Mouse (Mus musculus): ENCODE data around the gene Etfdh. TPM values are rescaled to one million over a fixed set of nuclear protein-coding genes. Genes with fewer than 3 reads are reported as not detected.
A peak's percentile ranks its signal among the peaks of the same experiment; 100 is the strongest.

Etfdh gene
- polyA plus RNA-seq, 1 experiment from 2014 or later, result 56.5 TPM

DNA sequence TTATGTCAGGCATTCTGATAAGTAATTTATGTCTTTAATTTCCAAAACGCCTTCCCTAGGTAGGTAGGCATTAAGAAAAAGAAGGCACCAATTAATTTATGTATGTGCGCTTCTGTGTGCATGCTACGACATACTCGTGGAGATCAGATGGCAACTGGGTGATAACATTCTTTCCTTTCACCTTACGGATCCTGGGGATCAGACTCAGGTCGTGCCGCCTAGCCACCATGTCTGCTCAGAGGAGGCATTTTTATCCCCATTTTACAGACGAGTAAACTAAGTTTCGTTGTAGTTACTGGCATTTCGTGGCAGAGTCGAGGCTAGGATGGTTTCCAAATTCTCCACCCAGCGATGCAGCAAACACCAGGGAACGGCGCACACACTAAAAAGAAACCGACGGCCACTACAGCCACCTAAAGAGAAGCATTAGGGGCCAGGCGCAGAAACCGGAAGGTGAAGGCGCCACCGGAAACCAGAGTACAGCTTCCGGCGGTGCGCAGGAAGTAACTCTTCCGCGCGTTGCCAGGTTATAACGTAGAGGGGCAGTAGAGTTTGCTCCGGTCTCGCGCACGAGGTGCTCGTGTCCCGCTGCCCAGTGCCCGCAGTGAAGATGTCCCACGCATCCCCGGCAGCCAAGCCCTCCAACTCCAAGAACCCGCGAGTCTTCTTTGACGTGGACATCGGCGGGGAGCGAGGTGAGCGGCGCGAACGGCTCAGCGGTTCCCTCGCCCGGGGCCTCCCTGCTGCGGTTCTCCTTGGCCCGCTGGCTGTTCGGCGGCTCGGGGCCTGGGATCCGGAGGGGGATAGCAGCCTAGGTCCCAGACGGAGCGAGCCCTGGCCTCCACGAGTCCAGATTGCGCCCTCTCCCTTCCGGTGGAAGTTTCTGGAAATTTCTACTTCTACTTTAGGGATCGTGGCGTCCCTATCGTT lies 38.2 kb downstream of the Etfdh start, which contains the start of gene Ppid:
Gene Ppid (plus strand): TSS at position 480 of the 930 bp plus-strand sequence.
- Histone ChIP-seq H3K36me3 (replicated peaks; ENCODE audit: control insufficient read depth, insufficient read depth, low read depth, low read length) (no peaks in the 10 kb centered on the region), H3K27ac (replicated peaks; ENCODE audit: low read depth, low read length) (peak within 1 kb of the TSS; percentile 81), H3K4me2 (ENCODE audit: low read depth, low read length) (peak within 1 kb of the TSS; percentile 59), H3K9ac (replicated peaks; ENCODE audit: low read length) (peak within 1 kb of the TSS; percentile 89), H3K9me3 (replicated peaks; ENCODE audit: control insufficient read depth, low read length) (no peaks in the 10 kb centered on the region), H3K4me1 (ENCODE audit: control insufficient read depth, insufficient read depth, low read length) (no peaks in the 10 kb centered on the region), H3K27me3 (ENCODE audit: control insufficient read depth, insufficient read depth, low read length) (no peaks in the 10 kb centered on the region), H3K4me3 (ENCODE audit: low read depth, low read length) (peak within 1 kb of the TSS; percentile 80)
- DNase-seq (ENCODE audit: low spot score) (peak; percentile 90), ATAC-seq (replicated peaks; ENCODE audit: insufficient number of reproducible peaks, low FRiP score, low TSS enrichment, low read depth) (peak; percentile 83)
- WGBS, result 3% methylated on average over 63 of the region's 63 CpGs

DNA sequence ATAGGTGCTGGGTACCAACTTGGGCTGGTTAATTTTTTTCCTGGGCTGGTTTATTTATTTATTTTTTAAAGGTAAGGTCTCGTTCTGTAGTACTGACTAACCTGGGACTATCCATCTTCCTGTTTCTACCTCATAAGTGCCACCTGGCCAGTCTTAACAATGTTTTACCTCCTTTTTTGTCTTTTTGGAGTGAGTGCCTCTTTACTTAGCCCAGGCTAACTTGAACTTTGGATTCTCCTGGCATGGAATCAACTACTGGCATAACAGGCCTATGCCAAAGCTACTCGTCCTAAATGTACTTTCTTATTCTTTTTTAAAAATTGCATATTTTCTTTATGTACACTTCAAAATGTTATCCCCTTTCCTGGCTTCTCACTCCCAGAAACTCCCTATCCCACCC lies 39.6 kb downstream of the Etfdh start:
- H3K27ac ChIP-seq (replicated peaks; ENCODE audit: low read depth, low read length), result no peak overlapping the region
- H3K27me3 ChIP-seq (ENCODE audit: control insufficient read depth, insufficient read depth, low read length), result no peaks in the 10 kb centered on the region
- no peak overlapping the region for H3K4me3 ChIP-seq (ENCODE audit: low read depth, low read length)
- H3K9ac ChIP-seq (replicated peaks; ENCODE audit: low read length), result no peak overlapping the region
- ATAC-seq (replicated peaks; ENCODE audit: insufficient number of reproducible peaks, low FRiP score, low TSS enrichment, low read depth) (no peak), DNase-seq (ENCODE audit: low spot score) (no peak)
- no peaks in the 10 kb centered on the region for H3K36me3 ChIP-seq (replicated peaks; ENCODE audit: control insufficient read depth, insufficient read depth, low read depth, low read length)
- no peaks in the 10 kb centered on the region for H3K4me1 ChIP-seq (ENCODE audit: control insufficient read depth, insufficient read depth, low read length)
- H3K4me2 ChIP-seq (ENCODE audit: low read depth, low read length), result no peak overlapping the region
- H3K9me3 ChIP-seq (replicated peaks; ENCODE audit: control insufficient read depth, low read length), result no peaks in the 10 kb centered on the region
- WGBS, result 78% methylated on average over 2 of the region's 2 CpGs

DNA sequence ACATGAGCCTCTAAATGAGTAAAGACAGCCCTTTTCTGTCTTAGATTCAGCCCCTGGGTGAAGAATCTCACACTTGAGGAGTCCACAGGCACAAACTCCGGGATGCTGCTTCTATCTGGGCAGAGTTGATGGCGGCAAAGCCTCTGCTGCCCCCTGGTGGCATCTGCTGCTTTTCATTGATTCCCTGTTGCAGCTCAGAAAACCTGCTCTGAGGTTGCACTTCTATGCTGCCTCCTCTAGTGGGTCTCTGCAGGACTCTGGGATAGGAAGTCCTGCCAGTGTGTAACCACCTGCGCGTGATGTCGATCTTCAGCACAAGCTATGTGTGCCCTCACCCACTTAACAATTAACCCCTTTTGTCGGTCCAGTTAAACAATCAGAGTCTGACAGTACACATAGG lies 42.5 kb downstream of the Etfdh start:
- ATAC-seq (replicated peaks; ENCODE audit: insufficient number of reproducible peaks, low FRiP score, low TSS enrichment, low read depth), result peak; percentile 66; the same call in 1 of the 2 replicates
- 6% methylated on average over 6 of the region's 6 CpGs for WGBS
- peak; percentile 94 for DNase-seq (ENCODE audit: low spot score)
- H3K9ac ChIP-seq (replicated peaks; ENCODE audit: low read length), result no peak overlapping the region
- no peak overlapping the region for H3K4me3 ChIP-seq (ENCODE audit: low read depth, low read length)
- no peaks in the 10 kb centered on the region for H3K27me3 ChIP-seq (ENCODE audit: control insufficient read depth, insufficient read depth, low read length)
- no peaks in the 10 kb centered on the region for H3K36me3 ChIP-seq (replicated peaks; ENCODE audit: control insufficient read depth, insufficient read depth, low read depth, low read length)
- no peak overlapping the region for H3K27ac ChIP-seq (replicated peaks; ENCODE audit: low read depth, low read length)
- no peaks in the 10 kb centered on the region for H3K4me1 ChIP-seq (ENCODE audit: control insufficient read depth, insufficient read depth, low read length)
- H3K9me3 ChIP-seq (replicated peaks; ENCODE audit: control insufficient read depth, low read length), result no peaks in the 10 kb centered on the region
- no peak overlapping the region for H3K4me2 ChIP-seq (ENCODE audit: low read depth, low read length)

DNA sequence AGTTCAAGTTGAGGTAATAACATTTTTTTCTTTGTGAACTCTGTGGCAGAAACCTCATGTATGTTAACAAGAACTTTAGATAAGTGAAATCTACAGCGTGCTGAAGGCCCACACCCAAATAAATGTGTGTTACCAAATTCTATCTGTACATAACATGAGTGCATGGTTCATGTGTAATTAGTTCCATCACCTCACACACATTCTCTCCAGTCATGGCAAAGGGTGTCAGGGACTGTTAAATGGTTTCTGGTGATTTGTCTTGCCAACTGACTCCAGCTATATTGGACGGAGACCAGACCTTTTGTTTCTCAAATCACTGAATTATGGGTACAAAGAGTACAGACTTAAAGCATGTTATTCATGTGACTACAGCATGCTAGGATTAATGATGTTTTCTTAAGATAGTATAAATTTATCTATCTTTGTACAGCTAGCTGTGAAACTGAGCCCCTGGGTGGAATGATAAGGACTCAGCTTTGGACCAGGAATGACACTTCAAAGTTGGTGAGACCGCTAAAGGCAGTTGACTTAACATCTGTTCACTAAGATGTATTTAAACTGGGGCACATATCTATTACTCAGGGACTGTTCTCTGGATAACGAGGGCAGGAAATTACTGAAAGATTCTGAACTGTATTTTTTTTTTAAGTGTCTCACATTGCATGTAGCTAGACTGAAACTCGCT lies 49.3 kb downstream of the Etfdh start:
- ATAC-seq (replicated peaks; ENCODE audit: insufficient number of reproducible peaks, low FRiP score, low TSS enrichment, low read depth), result no peak
- Histone ChIP-seq H3K4me3 (ENCODE audit: low read depth, low read length) (no peak overlapping the region), H3K27me3 (ENCODE audit: control insufficient read depth, insufficient read depth, low read length) (no peaks in the 10 kb centered on the region), H3K27ac (replicated peaks; ENCODE audit: low read depth, low read length) (no peak overlapping the region), H3K4me2 (ENCODE audit: low read depth, low read length) (no peak overlapping the region), H3K36me3 (replicated peaks; ENCODE audit: control insufficient read depth, insufficient read depth, low read depth, low read length) (no peaks in the 10 kb centered on the region), H3K9me3 (replicated peaks; ENCODE audit: control insufficient read depth, low read length) (no peaks in the 10 kb centered on the region), H3K4me1 (ENCODE audit: control insufficient read depth, insufficient read depth, low read length) (no peaks in the 10 kb centered on the region), H3K9ac (replicated peaks; ENCODE audit: low read length) (no peak overlapping the region)
- WGBS, result 79% methylated on average over 5 of the region's 5 CpGs
- no peak for DNase-seq (ENCODE audit: low spot score)

DNA sequence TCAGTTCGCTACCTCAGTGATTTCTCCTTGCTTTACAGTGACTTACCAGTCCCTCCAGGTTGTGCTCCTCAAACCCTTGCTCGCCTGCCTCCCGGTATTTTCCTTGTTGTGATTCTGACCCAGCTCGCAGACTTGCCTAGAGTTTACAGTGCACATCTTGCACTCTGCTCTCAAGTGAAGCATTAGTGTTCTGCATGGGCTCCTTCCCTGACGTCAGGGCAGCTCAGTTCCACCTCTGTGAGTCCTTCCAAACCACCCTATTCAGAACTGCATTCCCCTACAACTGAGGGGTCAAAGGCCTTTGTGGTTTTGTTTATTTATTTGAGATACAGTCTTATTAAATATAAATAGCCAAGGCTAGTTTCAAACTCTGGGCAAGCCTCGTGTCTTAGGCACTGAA lies 51.1 kb downstream of the Etfdh start:
- 73% methylated on average over 6 of the region's 6 CpGs for WGBS
- DNase-seq (ENCODE audit: low spot score) (no peak), ATAC-seq (replicated peaks; ENCODE audit: insufficient number of reproducible peaks, low FRiP score, low TSS enrichment, low read depth) (no peak)
- no peak overlapping the region for H3K4me2 ChIP-seq (ENCODE audit: low read depth, low read length)
- no peaks in the 10 kb centered on the region for H3K4me1 ChIP-seq (ENCODE audit: control insufficient read depth, insufficient read depth, low read length)
- no peak overlapping the region for H3K27ac ChIP-seq (replicated peaks; ENCODE audit: low read depth, low read length)
- H3K9me3 ChIP-seq (replicated peaks; ENCODE audit: control insufficient read depth, low read length), result no peaks in the 10 kb centered on the region
- no peaks in the 10 kb centered on the region for H3K27me3 ChIP-seq (ENCODE audit: control insufficient read depth, insufficient read depth, low read length)
- H3K4me3 ChIP-seq (ENCODE audit: low read depth, low read length), result no peak overlapping the region
- H3K9ac ChIP-seq (replicated peaks; ENCODE audit: low read length), result no peak overlapping the region
- no peaks in the 10 kb centered on the region for H3K36me3 ChIP-seq (replicated peaks; ENCODE audit: control insufficient read depth, insufficient read depth, low read depth, low read length)

DNA sequence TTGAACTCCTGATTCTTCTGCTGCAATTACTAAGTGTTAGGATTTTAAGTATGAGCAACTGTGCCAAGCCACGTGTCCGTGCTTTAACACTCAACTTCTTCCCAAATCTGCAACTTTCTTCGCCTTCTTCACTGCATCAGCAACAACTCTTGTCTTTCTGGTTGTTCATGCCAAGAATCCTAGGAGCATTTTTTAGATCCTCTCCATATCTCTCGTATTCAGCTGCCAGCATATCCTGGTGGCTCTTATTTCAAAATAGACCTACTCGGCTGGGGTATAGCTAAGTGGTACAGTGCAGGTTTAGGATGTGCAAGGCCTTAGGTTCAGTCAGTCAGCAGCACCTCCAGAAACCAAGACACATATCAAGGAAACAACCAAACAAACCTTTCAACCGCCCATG lies 51.7 kb downstream of the Etfdh start:
- DNase-seq (ENCODE audit: low spot score) (no peak), ATAC-seq (replicated peaks; ENCODE audit: insufficient number of reproducible peaks, low FRiP score, low TSS enrichment, low read depth) (no peak)
- no peaks in the 10 kb centered on the region for H3K4me1 ChIP-seq (ENCODE audit: control insufficient read depth, insufficient read depth, low read length)
- no peaks in the 10 kb centered on the region for H3K9me3 ChIP-seq (replicated peaks; ENCODE audit: control insufficient read depth, low read length)
- H3K4me2 ChIP-seq (ENCODE audit: low read depth, low read length), result no peak overlapping the region
- WGBS, result 88% methylated on average over 6 of the region's 6 CpGs
- no peak overlapping the region for H3K4me3 ChIP-seq (ENCODE audit: low read depth, low read length)
- H3K27me3 ChIP-seq (ENCODE audit: control insufficient read depth, insufficient read depth, low read length), result no peaks in the 10 kb centered on the region
- H3K27ac ChIP-seq (replicated peaks; ENCODE audit: low read depth, low read length), result no peak overlapping the region
- no peaks in the 10 kb centered on the region for H3K36me3 ChIP-seq (replicated peaks; ENCODE audit: control insufficient read depth, insufficient read depth, low read depth, low read length)
- no peak overlapping the region for H3K9ac ChIP-seq (replicated peaks; ENCODE audit: low read length)

DNA sequence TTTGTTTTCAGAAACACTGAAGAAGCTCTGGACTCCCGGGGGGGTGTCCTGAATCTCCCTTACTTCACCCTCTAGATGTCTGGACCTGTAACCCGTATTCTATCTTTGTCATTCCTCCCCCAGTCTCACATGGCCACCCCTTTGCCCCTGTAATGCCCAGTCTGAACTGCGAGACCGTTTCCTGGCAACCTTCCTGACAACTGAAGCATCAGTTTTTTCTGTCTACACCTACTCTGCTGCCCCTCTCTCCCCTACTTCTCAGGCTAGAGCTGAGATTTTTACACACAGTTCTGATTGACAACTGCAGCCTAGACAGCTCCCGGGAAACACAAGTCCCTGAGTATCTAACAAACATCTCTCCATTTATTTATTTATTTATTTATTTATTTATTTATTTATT lies 52.4 kb downstream of the Etfdh start:
- Histone ChIP-seq H3K27me3 (ENCODE audit: control insufficient read depth, insufficient read depth, low read length) (no peaks in the 10 kb centered on the region), H3K9ac (replicated peaks; ENCODE audit: low read length) (no peak overlapping the region), H3K36me3 (replicated peaks; ENCODE audit: control insufficient read depth, insufficient read depth, low read depth, low read length) (no peaks in the 10 kb centered on the region), H3K27ac (replicated peaks; ENCODE audit: low read depth, low read length) (no peak overlapping the region), H3K4me3 (ENCODE audit: low read depth, low read length) (no peak overlapping the region), H3K4me2 (ENCODE audit: low read depth, low read length) (no peak overlapping the region), H3K4me1 (ENCODE audit: control insufficient read depth, insufficient read depth, low read length) (no peaks in the 10 kb centered on the region), H3K9me3 (replicated peaks; ENCODE audit: control insufficient read depth, low read length) (no peaks in the 10 kb centered on the region)
- ATAC-seq (replicated peaks; ENCODE audit: insufficient number of reproducible peaks, low FRiP score, low TSS enrichment, low read depth) (0 out of 2 replicates have a peak, but pooled peaks have one; percentile 22), DNase-seq (ENCODE audit: low spot score) (no peak)
- 33% methylated on average over 5 of the region's 5 CpGs for WGBS

DNA sequence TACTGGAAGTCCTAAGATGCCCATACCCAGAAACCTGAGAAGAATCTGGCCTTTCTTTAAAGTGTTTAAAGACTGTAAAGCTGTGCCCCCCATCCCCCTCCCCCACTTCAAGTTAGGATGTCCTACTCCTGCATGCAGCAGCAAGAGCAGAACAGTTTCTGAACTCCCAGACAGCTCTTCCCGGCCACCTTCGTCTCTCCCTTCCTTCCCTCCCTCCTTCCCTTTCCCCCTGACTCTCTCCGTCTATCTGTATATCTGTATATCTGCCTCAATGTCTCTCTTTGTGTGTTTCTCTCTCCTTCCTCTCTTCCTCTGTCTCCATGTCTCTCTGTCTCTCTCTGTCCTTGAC lies 52.9 kb downstream of the Etfdh start:
- DNase-seq (ENCODE audit: low spot score) (no peak), ATAC-seq (replicated peaks; ENCODE audit: insufficient number of reproducible peaks, low FRiP score, low TSS enrichment, low read depth) (0 out of 2 replicates have a peak, but pooled peaks have one; percentile 39)
- no peak overlapping the region for H3K4me2 ChIP-seq (ENCODE audit: low read depth, low read length)
- no peaks in the 10 kb centered on the region for H3K4me1 ChIP-seq (ENCODE audit: control insufficient read depth, insufficient read depth, low read length)
- H3K9ac ChIP-seq (replicated peaks; ENCODE audit: low read length), result no peak overlapping the region
- 15% methylated on average over 3 of the region's 3 CpGs for WGBS
- H3K27ac ChIP-seq (replicated peaks; ENCODE audit: low read depth, low read length), result no peak overlapping the region
- H3K9me3 ChIP-seq (replicated peaks; ENCODE audit: control insufficient read depth, low read length), result no peaks in the 10 kb centered on the region
- no peaks in the 10 kb centered on the region for H3K36me3 ChIP-seq (replicated peaks; ENCODE audit: control insufficient read depth, insufficient read depth, low read depth, low read length)
- H3K4me3 ChIP-seq (ENCODE audit: low read depth, low read length), result no peak overlapping the region
- no peaks in the 10 kb centered on the region for H3K27me3 ChIP-seq (ENCODE audit: control insufficient read depth, insufficient read depth, low read length)
